Mouse (Mus musculus): ENCODE measurements around the gene E130114P18Rik. TPM values are rescaled to one million over a fixed set of nuclear protein-coding genes. Genes with fewer than 3 reads are reported as not detected.

E130114P18Rik gene
- 14.3 and 21.3 TPM in 2 replicates for polyA plus RNA-seq (2016; fragmentation: Nextera tagmentation; extraction: Ambion mirVana)

DNA sequence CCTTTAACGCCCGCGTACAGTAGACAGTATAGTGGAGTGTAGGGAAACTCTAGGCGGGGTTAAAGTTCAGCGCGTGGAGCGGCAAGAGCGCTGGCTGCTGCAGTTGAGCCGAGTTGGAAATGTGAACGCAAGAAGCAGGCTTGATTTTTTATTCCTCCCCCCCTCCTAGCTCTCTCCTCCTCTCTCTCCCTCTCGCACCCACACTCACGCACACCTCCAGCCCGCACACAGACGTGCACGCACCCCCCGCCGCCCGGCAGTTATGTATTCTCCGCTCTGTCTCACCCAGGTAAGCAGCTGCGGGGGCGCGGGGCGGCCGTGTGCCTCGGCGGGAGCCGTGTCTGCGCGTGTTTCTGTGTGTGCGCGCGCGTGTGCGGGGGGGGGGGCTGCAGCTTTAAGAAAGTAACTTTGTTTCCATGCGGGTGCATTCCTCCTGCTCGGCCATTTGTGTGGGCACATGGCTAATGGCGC is at the start of gene E130114P18Rik:
E130114P18Rik (minus strand) TSS at position 373 of the 471 bp plus-strand sequence.
- peak; percentile 64 for DNase-seq (ENCODE audit: extremely low spot score, low spot score)
- Histone ChIP-seq H3K9me3 (peaks cover 2% of the 10 kb centered on the region; the same call in 1 of the 2 replicates), H3K4me3 (peak within 1 kb of the TSS; percentile 81), H3K27me3 (ENCODE audit: poor library complexity, severe bottlenecking) (peaks cover 92% of the 10 kb centered on the region), H3K36me3 (replicated peaks) (peaks cover 4% of the 10 kb centered on the region), H3K27ac (peak within 1 kb of the TSS; percentile 95), H3K4me1 (peaks cover 61% of the 10 kb centered on the region)
- under 1% methylated on average over 37 of the region's 37 CpGs for WGBS

- peaks cover 5% of the 10 kb centered on the region; the same call in 1 of the 2 replicates for H3K9me3 ChIP-seq
- peak overlapping the region; percentile 51; the same call in 1 of the 2 replicates for H3K27ac ChIP-seq
- H3K4me1 ChIP-seq, result peaks cover 56% of the 10 kb centered on the region
- H3K36me3 ChIP-seq (replicated peaks), result no peaks in the 10 kb centered on the region
- H3K4me3 ChIP-seq, result no peak overlapping the region
- DNase-seq (ENCODE audit: extremely low spot score, low spot score), result no peak
- H3K27me3 ChIP-seq (ENCODE audit: poor library complexity, severe bottlenecking), result peaks cover 36% of the 10 kb centered on the region
- 59% methylated on average over 6 of the region's 6 CpGs for WGBS
These were observed 49.2 kb upstream of the E130114P18Rik start for GRCm38 (mm10) chr4:97827115-97827514.

DNA sequence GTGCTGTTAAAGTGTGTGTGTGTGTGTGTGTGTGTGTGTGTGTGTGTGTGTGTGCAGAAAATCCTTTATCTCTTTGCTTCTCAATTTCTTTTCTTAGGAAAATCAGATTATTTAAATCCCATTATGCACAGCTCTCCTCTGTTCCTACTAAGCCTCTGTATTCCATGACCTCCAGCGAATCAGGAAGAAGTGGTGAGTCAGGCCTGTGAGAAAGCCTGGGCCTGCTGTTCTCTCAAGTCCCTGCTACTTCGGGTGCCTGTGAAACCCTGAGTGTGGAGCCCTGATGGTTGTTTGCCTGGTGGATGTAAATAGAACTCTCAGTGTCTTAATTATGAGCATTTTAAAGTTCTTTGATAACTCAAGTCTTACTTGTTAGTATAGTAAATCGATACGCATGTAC is 48.0 kb upstream of the E130114P18Rik start:
- H3K9me3 ChIP-seq, result no peaks in the 10 kb centered on the region
- H3K36me3 ChIP-seq (replicated peaks), result no peaks in the 10 kb centered on the region
- peak overlapping the region; percentile 53; the same call in 1 of the 2 replicates for H3K27ac ChIP-seq
- no peak overlapping the region for H3K4me3 ChIP-seq
- 63% methylated on average over 4 of the region's 4 CpGs for WGBS
- DNase-seq (ENCODE audit: extremely low spot score, low spot score), result no peak
- H3K4me1 ChIP-seq, result peaks cover 56% of the 10 kb centered on the region
- peaks cover 25% of the 10 kb centered on the region for H3K27me3 ChIP-seq (ENCODE audit: poor library complexity, severe bottlenecking)

GRCm38 (mm10) chr4:97825432-97825831 is 47.6 kb upstream of the E130114P18Rik start:
- no peak for DNase-seq (ENCODE audit: extremely low spot score, low spot score)
- Histone ChIP-seq H3K27ac (peak overlapping the region; percentile 53; the same call in 1 of the 2 replicates), H3K4me3 (no peak overlapping the region), H3K36me3 (replicated peaks) (no peaks in the 10 kb centered on the region), H3K27me3 (ENCODE audit: poor library complexity, severe bottlenecking) (peaks cover 23% of the 10 kb centered on the region), H3K9me3 (no peaks in the 10 kb centered on the region), H3K4me1 (peaks cover 56% of the 10 kb centered on the region)
- WGBS, result 60% methylated on average over 4 of the region's 4 CpGs

- H3K4me1 ChIP-seq, result peaks cover 53% of the 10 kb centered on the region
- H3K27me3 ChIP-seq (ENCODE audit: poor library complexity, severe bottlenecking), result peaks cover 19% of the 10 kb centered on the region
- DNase-seq (ENCODE audit: extremely low spot score, low spot score), result no peak
- H3K27ac ChIP-seq, result no peak overlapping the region
- H3K36me3 ChIP-seq (replicated peaks), result no peaks in the 10 kb centered on the region
- 78% methylated on average over 4 of the region's 4 CpGs for WGBS
- no peak overlapping the region for H3K4me3 ChIP-seq
- no peaks in the 10 kb centered on the region for H3K9me3 ChIP-seq
These were observed 46.6 kb upstream of the E130114P18Rik start for GRCm38 (mm10) chr4:97824451-97824850.

DNA sequence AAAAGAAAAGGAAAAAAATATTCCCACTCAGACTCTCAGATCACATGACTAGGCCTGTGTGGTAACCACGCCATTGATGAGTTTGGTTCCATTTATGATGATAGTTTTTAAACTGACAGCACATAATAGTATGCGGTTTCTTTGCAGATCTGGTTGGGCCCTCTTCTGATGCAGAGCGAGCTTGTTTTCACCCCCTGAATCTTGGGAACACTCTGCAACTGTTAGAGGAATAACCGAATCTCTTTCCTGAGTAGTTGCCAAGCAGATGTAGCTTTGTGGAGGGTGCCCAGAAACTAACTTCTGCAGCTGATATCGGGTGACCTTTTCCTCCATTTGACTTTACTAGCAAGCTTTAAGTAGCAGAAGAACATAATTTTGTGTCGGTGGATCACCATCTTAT is 45.6 kb upstream of the E130114P18Rik start:
- no peaks in the 10 kb centered on the region for H3K9me3 ChIP-seq
- 89% methylated on average over 6 of the region's 6 CpGs for WGBS
- no peaks in the 10 kb centered on the region for H3K36me3 ChIP-seq (replicated peaks)
- no peak overlapping the region for H3K27ac ChIP-seq
- H3K4me1 ChIP-seq, result peaks cover 53% of the 10 kb centered on the region
- H3K27me3 ChIP-seq (ENCODE audit: poor library complexity, severe bottlenecking), result peaks cover 16% of the 10 kb centered on the region
- no peak overlapping the region for H3K4me3 ChIP-seq
- no peak for DNase-seq (ENCODE audit: extremely low spot score, low spot score)

DNA sequence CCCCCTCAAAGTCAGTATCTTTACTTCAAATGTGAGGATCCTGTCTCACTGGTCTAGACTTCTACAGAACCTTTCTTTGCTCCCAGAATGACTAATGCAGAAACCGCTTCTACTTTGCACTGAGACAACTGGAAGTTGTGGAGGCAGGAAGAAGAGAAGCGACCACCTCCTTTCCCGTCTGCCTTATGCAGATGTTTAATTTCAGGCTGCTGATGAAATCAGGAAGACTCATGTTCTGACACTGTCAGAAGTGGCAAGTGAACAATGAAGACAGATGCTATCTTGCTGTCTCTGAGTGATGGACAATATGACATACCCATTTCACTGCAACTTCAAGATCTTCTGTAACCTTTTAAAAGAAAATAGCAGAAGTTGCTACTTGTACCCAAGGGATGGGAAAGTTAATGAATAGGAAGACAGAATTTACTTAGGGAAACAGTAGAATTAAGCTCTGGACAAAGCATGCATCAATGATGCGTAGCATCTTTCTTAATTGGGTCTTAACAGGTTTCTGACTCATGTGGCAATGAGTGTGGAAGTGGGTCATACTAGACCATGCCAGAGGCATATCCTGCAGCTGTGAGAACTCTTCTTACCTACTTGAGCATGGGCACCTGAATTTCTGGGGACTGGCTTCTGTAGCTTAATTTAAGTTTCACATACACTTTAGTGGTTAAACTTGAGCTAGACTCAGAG is 43.8 kb upstream of the E130114P18Rik start:
- Histone ChIP-seq H3K4me1 (peaks cover 37% of the 10 kb centered on the region), H3K9me3 (no peaks in the 10 kb centered on the region), H3K27me3 (ENCODE audit: poor library complexity, severe bottlenecking) (peaks cover 8% of the 10 kb centered on the region; the same call in 1 of the 2 replicates), H3K36me3 (replicated peaks) (no peaks in the 10 kb centered on the region), H3K27ac (no peak overlapping the region), H3K4me3 (no peak overlapping the region)
- DNase-seq (ENCODE audit: extremely low spot score, low spot score), result no peak
- 87% methylated on average over 4 of the region's 4 CpGs for WGBS

DNA sequence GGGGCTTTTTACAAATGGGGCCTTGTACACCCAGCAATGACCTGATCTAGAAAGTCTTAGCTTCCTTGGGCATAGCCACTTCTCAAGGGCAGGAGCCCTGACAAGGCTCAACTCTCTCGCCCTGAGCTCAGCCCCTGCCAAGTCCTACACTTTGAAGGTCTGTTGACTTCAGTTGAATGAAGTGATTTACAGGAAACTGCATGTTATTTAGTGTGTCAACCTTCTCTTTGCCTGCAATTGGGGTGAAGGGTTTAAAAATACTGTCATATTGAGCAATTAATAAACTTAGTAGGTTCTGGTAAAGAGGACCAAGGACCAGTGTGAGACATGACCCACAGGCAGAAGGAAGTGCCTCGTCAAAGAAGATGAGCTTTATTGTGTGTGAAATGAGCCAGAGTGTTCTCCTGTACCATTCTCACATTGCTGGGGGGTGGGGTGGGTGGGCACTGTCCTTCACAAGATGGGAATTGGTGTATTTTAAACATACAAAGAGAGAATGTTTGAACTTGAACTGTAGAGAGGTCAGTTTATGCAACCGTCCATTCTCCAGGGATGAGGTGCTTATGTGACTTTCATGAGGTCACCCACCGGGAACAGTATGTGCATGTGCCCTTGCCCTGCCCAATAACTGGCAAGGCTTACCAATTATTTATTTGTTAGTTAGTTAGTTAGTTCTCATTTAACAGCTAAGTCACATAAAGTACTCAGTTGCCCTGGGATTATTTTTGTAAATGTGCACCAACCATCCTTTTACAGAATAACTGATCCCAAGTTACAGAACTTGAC is 42.8 kb upstream of the E130114P18Rik start:
- no peak for DNase-seq (ENCODE audit: extremely low spot score, low spot score)
- H3K27ac ChIP-seq, result no peak overlapping the region
- peaks cover 8% of the 10 kb centered on the region; the same call in 1 of the 2 replicates for H3K27me3 ChIP-seq (ENCODE audit: poor library complexity, severe bottlenecking)
- H3K36me3 ChIP-seq (replicated peaks), result no peaks in the 10 kb centered on the region
- no peaks in the 10 kb centered on the region for H3K9me3 ChIP-seq
- WGBS, result 84% methylated on average over 4 of the region's 4 CpGs
- peaks cover 27% of the 10 kb centered on the region for H3K4me1 ChIP-seq
- H3K4me3 ChIP-seq, result no peak overlapping the region

DNA sequence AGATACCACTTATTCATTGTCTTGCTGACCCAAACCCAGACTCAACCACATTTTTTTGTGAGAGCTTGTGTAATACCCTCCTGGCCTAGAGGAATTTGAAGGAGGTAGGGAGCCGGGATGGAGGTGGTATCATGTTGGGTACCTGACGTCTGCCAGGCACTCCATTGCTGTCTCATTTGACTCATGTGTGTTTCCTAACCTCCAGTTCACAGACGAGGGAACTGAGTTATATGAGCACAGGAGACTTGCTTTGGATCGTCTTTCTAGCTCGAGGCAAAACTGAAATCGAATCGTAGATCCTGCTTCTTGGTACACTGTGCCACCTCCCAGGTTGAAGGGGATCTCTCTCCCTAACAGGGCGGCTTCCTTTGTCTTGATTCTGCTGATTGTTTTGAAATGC is 41.2 kb upstream of the E130114P18Rik start:
- Histone ChIP-seq H3K27ac (no peak overlapping the region), H3K9me3 (no peaks in the 10 kb centered on the region), H3K4me3 (no peak overlapping the region), H3K4me1 (peaks cover 11% of the 10 kb centered on the region), H3K27me3 (ENCODE audit: poor library complexity, severe bottlenecking) (peaks cover 8% of the 10 kb centered on the region; the same call in 1 of the 2 replicates), H3K36me3 (replicated peaks) (no peaks in the 10 kb centered on the region)
- no peak for DNase-seq (ENCODE audit: extremely low spot score, low spot score)
- WGBS, result 83% methylated on average over 8 of the region's 8 CpGs

- WGBS, result 88% methylated on average over 3 of the region's 3 CpGs
- no peaks in the 10 kb centered on the region for H3K36me3 ChIP-seq (replicated peaks)
- peaks cover 8% of the 10 kb centered on the region; the same call in 1 of the 2 replicates for H3K4me1 ChIP-seq
- H3K4me3 ChIP-seq, result no peak overlapping the region
- no peaks in the 10 kb centered on the region for H3K9me3 ChIP-seq
- peaks cover 4% of the 10 kb centered on the region; the same call in 1 of the 2 replicates for H3K27me3 ChIP-seq (ENCODE audit: poor library complexity, severe bottlenecking)
- no peak overlapping the region for H3K27ac ChIP-seq
- DNase-seq (ENCODE audit: extremely low spot score, low spot score), result no peak
These were observed 40.6 kb upstream of the E130114P18Rik start for GRCm38 (mm10) chr4:97818498-97818897.

- Histone ChIP-seq H3K4me1 (peaks cover 8% of the 10 kb centered on the region; the same call in 1 of the 2 replicates), H3K27ac (no peak overlapping the region), H3K9me3 (no peaks in the 10 kb centered on the region), H3K4me3 (no peak overlapping the region), H3K36me3 (replicated peaks) (no peaks in the 10 kb centered on the region), H3K27me3 (ENCODE audit: poor library complexity, severe bottlenecking) (no peaks in the 10 kb centered on the region)
- no peak for DNase-seq (ENCODE audit: extremely low spot score, low spot score)
- 92% methylated on average over 1 of the region's 1 CpGs for WGBS
These were observed 39.9 kb upstream of the E130114P18Rik start for GRCm38 (mm10) chr4:97817741-97818140.

DNA sequence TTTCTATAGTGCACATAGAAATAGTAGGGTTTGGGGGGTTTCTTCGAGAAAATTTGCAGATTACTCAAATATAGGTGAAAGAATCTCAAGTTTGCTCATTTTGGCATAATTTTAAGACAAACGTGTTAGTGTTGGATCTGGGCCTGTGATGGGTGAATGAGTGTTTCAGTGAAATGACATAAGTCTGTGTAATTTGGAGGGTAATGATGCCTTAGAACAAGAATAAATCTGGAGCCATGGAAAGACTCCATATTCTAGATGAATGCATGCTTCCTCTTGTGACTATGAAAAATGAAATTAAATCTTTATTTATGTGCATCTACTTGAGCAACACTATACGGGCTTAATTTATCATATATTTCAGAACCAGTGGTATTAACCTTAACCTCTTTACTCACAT is 38.9 kb upstream of the E130114P18Rik start:
- Histone ChIP-seq H3K27ac (no peak overlapping the region), H3K4me3 (no peak overlapping the region), H3K27me3 (ENCODE audit: poor library complexity, severe bottlenecking) (no peaks in the 10 kb centered on the region), H3K4me1 (peaks cover 8% of the 10 kb centered on the region; the same call in 1 of the 2 replicates), H3K9me3 (no peaks in the 10 kb centered on the region), H3K36me3 (replicated peaks) (no peaks in the 10 kb centered on the region)
- WGBS, result 85% methylated on average over 3 of the region's 3 CpGs
- DNase-seq (ENCODE audit: extremely low spot score, low spot score), result no peak

DNA sequence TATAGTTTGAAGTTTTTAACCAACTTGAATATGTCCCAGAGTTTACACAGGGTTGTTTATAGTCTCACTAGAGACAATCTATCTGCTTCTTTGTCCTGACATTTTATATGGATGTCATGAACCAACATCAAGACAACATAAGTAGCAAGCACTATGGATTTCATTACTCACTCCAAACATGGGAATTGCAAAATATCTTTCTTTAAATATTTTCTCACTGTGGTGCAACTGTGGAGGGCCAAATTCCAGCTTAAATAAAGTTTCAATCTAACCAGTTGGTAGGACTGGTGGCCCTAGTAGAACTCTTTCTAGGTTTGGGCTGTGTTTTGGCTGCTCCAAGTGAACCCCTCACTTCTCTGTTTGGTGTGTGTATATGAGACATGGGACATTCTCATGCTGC is 38.1 kb upstream of the E130114P18Rik start:
- no peaks in the 10 kb centered on the region for H3K36me3 ChIP-seq (replicated peaks)
- no peak for DNase-seq (ENCODE audit: extremely low spot score, low spot score)
- H3K27me3 ChIP-seq (ENCODE audit: poor library complexity, severe bottlenecking), result no peaks in the 10 kb centered on the region
- peaks cover 8% of the 10 kb centered on the region; the same call in 1 of the 2 replicates for H3K4me1 ChIP-seq
- H3K27ac ChIP-seq, result no peak overlapping the region
- H3K9me3 ChIP-seq, result no peaks in the 10 kb centered on the region
- no peak overlapping the region for H3K4me3 ChIP-seq

All from forebrain, embryonic 10.5 days (tissue).